Mouse (Mus musculus) forebrain, embryonic 12.5 days (tissue): ENCODE data around the gene Thbs3. TPM values are rescaled to one million over a fixed set of nuclear protein-coding genes. Genes with fewer than 3 reads are reported as not detected.

Source experiments
- ATAC-seq: fragments of 200-750 bp; cut with Nextera tagmentation; 2 replicates; pipeline ENCODE4 v1.8.0; 2017; ENCODE audit warnings: moderate TSS enrichment; ENCODE audit not compliant: low FRiP score
- H3K27ac ChIP-seq: fragments of 300-500 bp; sonication (generic); 2 replicates; pipeline ENCODE4 v1.5.1; 2016; ENCODE audit warnings: mild to moderate bottlenecking
- H3K27me3 ChIP-seq: fragments of 300-500 bp; sonication (generic); 2 replicates; pipeline ENCODE4 v1.6.1; 2016; ENCODE audit warnings: mild to moderate bottlenecking
- H3K36me3 ChIP-seq: fragments of 300-500 bp; sonication (generic); replicated peaks from 2 replicates; pipeline ENCODE4 v1.6.1; 2016; ENCODE audit warnings: mild to moderate bottlenecking
- H3K4me1 ChIP-seq: fragments of 300-500 bp; sonication (generic); 2 replicates; pipeline ENCODE4 v1.6.1; 2016
- H3K4me2 ChIP-seq: fragments of 300-500 bp; sonication (generic); 2 replicates; pipeline ENCODE4 v1.6.1; 2016; ENCODE audit warnings: mild to moderate bottlenecking, moderate library complexity
- H3K4me3 ChIP-seq: fragments of 300-500 bp; sonication (generic); replicated peaks from 2 replicates; pipeline ENCODE4 v1.5.1; 2016; ENCODE audit warnings: mild to moderate bottlenecking
- H3K9ac ChIP-seq: fragments of 300-500 bp; sonication (generic); 2 replicates; pipeline ENCODE4 v1.6.1; 2016; ENCODE audit warnings: mild to moderate bottlenecking
- H3K9me3 ChIP-seq: fragments of 300-500 bp; sonication (generic); 2 replicates; pipeline ENCODE4 v1.6.1; 2016
- WGBS: fragments of 180-500 bp; shearing (Covaris S2); methylation state at CpG from one replicate; pipeline ENCODE4 v1.1.7; 2016; 5-methylcytosine and 5-hydroxymethylcytosine counted together
- polyA plus RNA-seq: library from polyadenylated mRNA; unstranded; fragments of >200 nt; fragmentation: Nextera tagmentation; extraction: Ambion mirVana; gene quantifications from 2 replicates; pipeline ENCODE4 v1.2.1, GENCODE M21; 2016

Gene Thbs3
- 95.1 and 97.9 TPM in 2 replicates for polyA plus RNA-seq

DNA sequence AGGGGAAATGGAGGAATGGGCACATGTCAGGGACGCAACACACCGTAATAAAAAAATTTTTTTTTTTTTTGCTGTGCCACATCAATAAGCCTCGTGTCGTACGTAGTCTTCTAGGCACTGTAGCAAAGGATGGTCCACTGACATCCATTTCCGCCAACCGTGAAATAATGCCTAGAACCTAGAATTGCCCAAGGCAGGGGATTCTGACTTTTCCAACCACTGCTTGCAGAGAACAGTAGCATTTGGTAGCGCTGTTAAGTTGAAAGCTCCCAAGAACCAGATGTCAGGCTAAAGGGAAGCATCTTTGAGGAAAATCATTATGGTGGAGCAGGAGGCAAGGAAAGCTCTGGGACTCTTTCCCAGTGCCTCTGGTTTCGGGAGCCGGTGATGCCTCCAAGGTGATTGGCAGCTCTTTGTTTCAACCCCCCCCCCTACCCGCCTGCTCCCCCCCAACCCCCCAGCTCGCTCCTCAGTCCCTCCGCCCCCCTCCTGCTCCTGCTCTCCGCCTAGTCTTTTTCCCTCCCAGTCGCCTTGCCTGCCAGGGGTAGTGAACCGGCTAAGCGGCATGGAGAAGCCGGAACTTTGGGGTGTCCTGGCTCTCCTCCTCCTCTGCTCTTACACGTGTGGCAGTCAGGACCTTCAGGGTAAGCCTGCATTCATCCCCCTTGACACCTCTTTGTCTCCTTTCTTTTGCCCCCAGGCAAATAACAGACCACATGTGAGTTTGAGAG, at the start of gene Thbs3:
TSS of gene Thbs3 (plus strand) at position 500 of the 731 bp plus-strand sequence.
- peak within 1 kb of the TSS; percentile 76 for H3K4me2 ChIP-seq
- no peaks in the 10 kb centered on the region for H3K9me3 ChIP-seq
- H3K27ac ChIP-seq, result peak within 1 kb of the TSS; percentile 100
- WGBS, result 1% methylated on average over 19 of the region's 19 CpGs
- peaks cover 23% of the 10 kb centered on the region for H3K36me3 ChIP-seq
- H3K4me1 ChIP-seq, result peaks cover 63% of the 10 kb centered on the region
- H3K4me3 ChIP-seq, result peak within 1 kb of the TSS; percentile 80
- ATAC-seq, result peak; percentile 8; the same call in 1 of the 2 replicates
- no peaks in the 10 kb centered on the region for H3K27me3 ChIP-seq
- peak within 1 kb of the TSS; percentile 77 for H3K9ac ChIP-seq

DNA sequence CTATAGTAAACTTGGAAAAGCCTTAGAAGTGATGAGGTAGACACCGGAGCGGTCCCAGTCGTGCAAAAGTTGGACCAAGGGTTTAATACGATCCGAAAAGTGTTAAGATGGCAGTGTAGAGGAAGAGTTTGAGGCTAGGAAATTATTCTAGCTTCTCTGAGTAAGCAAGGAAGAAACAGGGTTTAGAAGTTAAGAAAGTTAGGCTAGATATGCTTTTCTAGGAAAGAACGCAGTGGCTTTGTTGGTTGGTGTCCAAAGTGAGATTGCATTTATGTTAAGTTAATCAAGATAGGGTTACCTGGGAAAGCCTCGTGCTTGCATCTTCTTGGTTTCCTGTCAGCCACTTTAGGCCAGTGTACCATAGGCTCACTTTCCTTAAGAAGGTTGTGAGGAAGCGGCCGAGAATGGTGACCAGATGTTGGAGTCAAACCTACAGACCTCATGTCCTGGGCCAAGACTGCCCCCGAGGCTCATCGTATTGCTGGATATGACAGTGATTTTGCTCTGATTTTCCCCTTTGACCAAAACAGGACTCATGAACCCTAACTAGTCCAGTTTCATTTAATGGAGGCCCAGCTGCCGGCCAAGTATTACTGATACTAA, 49.6 kb upstream of the Thbs3 start:
- H3K27ac ChIP-seq, result peak overlapping the region; percentile 96
- peak overlapping the region; percentile 97 for H3K9ac ChIP-seq
- H3K27me3 ChIP-seq, result no peaks in the 10 kb centered on the region
- 24% methylated on average over 12 of the region's 12 CpGs for WGBS
- peaks cover 38% of the 10 kb centered on the region for H3K36me3 ChIP-seq
- no peak for ATAC-seq
- peak overlapping the region; percentile 74 for H3K4me2 ChIP-seq
- no peaks in the 10 kb centered on the region for H3K9me3 ChIP-seq
- peak overlapping the region; percentile 97 for H3K4me3 ChIP-seq
- H3K4me1 ChIP-seq, result peaks cover 29% of the 10 kb centered on the region

DNA sequence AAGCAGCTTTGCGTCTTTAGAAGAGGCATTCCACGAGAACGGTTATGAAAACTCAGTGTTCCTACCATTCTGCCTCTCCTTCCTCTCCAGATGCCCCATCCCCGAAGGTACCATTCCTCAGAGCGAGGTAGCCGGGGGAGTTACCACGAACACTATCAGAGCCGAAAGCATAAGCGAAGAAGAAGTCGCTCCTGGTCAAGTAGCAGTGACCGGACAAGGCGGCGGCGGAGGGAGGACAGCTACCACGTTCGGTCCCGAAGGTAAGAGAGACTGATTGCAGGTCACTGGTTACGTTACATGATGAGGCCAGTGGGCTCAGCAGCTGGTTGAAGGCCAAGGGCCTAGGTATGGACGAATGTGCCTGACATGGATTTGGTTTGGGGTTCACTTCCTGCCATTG, 48.0 kb upstream of the Thbs3 start:
- Histone ChIP-seq H3K36me3 (peaks cover 52% of the 10 kb centered on the region), H3K27me3 (no peaks in the 10 kb centered on the region), H3K4me1 (peaks cover 28% of the 10 kb centered on the region), H3K9ac (no peak overlapping the region), H3K9me3 (no peaks in the 10 kb centered on the region), H3K4me2 (no peak overlapping the region), H3K27ac (no peak overlapping the region), H3K4me3 (no peak overlapping the region)
- no peak for ATAC-seq
- WGBS, result 94% methylated on average over 19 of the region's 19 CpGs

DNA sequence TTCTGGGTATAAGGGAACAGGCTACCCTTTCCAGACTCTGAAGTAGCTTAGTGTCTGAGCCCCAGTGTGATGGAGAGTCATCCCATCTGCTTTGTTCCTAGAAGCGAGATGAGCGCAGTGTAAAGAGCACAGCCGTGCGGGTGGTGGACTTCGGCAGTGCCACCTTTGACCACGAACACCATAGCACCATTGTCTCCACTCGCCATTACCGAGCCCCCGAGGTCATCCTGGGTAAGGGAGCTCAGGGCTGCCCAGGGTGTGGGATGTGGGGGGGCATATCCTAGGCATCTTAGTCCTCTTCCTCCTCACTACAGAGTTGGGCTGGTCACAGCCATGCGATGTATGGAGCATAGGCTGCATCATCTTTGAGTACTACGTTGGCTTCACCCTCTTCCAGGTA, 40.1 kb upstream of the Thbs3 start:
- peaks cover 18% of the 10 kb centered on the region for H3K4me1 ChIP-seq
- H3K9me3 ChIP-seq, result no peaks in the 10 kb centered on the region
- no peak for ATAC-seq
- H3K27ac ChIP-seq, result no peak overlapping the region
- 93% methylated on average over 11 of the region's 11 CpGs for WGBS
- H3K4me3 ChIP-seq, result no peak overlapping the region
- no peaks in the 10 kb centered on the region for H3K27me3 ChIP-seq
- H3K4me2 ChIP-seq, result no peak overlapping the region
- peaks cover 77% of the 10 kb centered on the region for H3K36me3 ChIP-seq
- H3K9ac ChIP-seq, result no peak overlapping the region

DNA sequence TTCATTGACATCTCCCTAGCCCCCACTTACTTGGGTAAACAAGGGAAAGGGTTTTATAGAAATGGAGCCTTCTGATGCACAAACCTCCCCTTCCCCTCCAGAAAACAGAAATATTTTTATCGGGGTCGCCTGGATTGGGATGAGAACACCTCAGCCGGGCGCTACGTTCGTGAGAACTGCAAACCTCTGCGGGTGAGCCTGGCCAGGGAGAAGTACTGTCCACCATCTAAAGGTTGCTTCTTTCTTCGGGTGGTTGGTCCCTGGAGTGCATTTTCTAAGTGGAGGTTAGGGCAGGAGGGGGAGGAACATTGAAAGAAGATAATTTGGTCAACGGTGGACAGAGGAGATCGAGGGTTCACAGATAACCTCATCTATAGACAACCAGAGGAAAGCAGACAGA, 39.4 kb upstream of the Thbs3 start:
- H3K36me3 ChIP-seq, result peaks cover 77% of the 10 kb centered on the region
- H3K4me3 ChIP-seq, result no peak overlapping the region
- no peak overlapping the region for H3K9ac ChIP-seq
- H3K4me2 ChIP-seq, result no peak overlapping the region
- 96% methylated on average over 10 of the region's 10 CpGs for WGBS
- H3K4me1 ChIP-seq, result peaks cover 18% of the 10 kb centered on the region
- no peak overlapping the region for H3K27ac ChIP-seq
- H3K27me3 ChIP-seq, result no peaks in the 10 kb centered on the region
- ATAC-seq, result no peak
- H3K9me3 ChIP-seq, result no peaks in the 10 kb centered on the region

DNA sequence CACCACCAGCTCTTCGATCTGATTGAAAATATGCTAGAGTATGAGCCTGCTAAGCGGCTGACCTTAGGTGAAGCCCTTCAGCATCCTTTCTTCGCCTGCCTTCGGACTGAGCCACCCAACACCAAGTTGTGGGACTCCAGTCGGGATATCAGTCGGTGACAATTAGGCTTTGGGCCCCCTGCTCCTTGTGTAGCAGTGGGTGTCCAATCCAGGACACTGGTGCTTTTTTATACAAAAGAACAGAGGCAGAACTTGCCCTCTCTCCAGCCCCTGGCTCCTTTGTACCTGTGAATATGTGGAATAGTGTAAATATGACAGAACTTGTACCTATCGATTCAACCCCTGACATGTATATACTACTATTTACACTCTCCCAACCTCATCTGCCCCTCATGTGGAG, 38.6 kb upstream of the Thbs3 start:
- H3K4me3 ChIP-seq, result no peak overlapping the region

DNA sequence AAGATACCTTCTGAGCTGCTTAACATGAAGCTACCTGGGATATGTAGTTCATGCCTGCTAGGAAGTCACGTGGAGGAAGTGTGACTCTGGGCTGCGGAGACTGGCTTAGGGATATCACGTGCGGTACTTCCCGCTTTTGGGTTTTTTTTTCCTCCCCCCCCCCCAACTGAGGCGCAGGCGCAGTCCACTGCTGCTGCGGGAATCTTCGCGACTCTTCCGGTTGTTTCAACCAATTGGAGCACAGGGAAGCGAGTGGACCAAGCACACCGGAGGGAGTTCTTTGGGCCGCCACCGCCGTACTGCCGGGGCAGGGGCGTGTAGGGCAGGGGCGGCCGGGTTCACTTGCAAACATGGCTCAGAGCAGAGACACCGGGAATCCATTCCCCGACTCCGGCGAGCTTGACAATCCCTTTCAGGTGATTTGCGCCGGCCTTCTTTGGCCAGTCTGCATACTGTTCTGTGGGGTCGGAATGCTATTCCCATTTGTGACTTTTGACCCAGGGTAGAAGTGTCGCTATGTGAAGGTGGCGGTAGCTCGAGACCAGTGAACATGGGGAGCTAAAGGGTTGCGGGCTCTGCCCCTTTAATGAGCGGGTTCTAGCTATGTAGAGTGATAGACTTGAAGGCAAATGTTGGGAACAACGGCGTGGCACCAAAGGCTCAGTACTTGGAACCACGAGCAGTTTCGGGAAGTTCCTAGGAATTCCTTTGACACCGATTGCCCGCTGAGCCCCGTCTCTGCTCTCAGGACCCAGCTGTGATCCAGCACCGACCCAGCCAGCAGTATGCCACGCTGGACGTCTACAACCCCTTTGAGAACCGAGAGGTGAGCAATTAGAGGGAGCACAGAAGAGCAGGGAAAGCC, 37.5 kb upstream of the Thbs3 start, which contains the start of gene Scamp3:
TSS of gene Scamp3 (plus strand) at position 232 of the 865 bp plus-strand sequence.
- Histone ChIP-seq H3K27ac (peak within 1 kb of the TSS; percentile 67), H3K36me3 (peaks cover 79% of the 10 kb centered on the region), H3K4me3 (peak within 1 kb of the TSS; percentile 73), H3K9ac (peak within 1 kb of the TSS; percentile 78), H3K9me3 (no peaks in the 10 kb centered on the region), H3K27me3 (no peaks in the 10 kb centered on the region), H3K4me2 (peak within 1 kb of the TSS; percentile 93), H3K4me1 (peaks cover 22% of the 10 kb centered on the region)
- peak; percentile 95 for ATAC-seq
- WGBS, result under 1% methylated on average over 43 of the region's 43 CpGs

More for the DNA sequence above, 38.6 kb upstream of the Thbs3 start:
- H3K9me3 ChIP-seq, result no peaks in the 10 kb centered on the region
- H3K4me2 ChIP-seq, result peak overlapping the region; percentile 19; the same call in 1 of the 2 replicates
- H3K9ac ChIP-seq, result no peak overlapping the region
- 83% methylated on average over 7 of the region's 7 CpGs for WGBS
- H3K27ac ChIP-seq, result no peak overlapping the region
- no peak for ATAC-seq
- no peaks in the 10 kb centered on the region for H3K27me3 ChIP-seq
- H3K4me1 ChIP-seq, result peaks cover 18% of the 10 kb centered on the region
- peaks cover 78% of the 10 kb centered on the region for H3K36me3 ChIP-seq

DNA sequence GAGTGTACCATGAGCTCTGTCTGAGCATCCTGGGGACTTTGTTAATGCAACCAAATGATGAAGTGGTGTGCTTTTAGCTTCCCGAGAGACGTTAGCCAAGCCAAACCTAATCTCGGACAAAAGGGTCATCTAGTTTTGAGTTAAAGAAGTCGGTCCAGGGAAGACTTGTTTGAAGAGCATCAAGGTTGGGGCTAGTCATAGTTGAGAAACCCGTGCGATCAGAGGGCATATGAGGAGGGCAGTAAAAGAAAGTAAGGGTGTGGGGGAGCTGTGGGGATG, 36.9 kb upstream of the Thbs3 start:
- Histone ChIP-seq H3K9ac (peak overlapping the region; percentile 78), H3K9me3 (no peaks in the 10 kb centered on the region), H3K27ac (no peak overlapping the region), H3K4me2 (peak overlapping the region; percentile 93), H3K4me3 (peak overlapping the region; percentile 73), H3K36me3 (peaks cover 75% of the 10 kb centered on the region), H3K27me3 (no peaks in the 10 kb centered on the region), H3K4me1 (peaks cover 25% of the 10 kb centered on the region)
- 11% methylated on average over 6 of the region's 6 CpGs for WGBS
- ATAC-seq, result no peak

DNA sequence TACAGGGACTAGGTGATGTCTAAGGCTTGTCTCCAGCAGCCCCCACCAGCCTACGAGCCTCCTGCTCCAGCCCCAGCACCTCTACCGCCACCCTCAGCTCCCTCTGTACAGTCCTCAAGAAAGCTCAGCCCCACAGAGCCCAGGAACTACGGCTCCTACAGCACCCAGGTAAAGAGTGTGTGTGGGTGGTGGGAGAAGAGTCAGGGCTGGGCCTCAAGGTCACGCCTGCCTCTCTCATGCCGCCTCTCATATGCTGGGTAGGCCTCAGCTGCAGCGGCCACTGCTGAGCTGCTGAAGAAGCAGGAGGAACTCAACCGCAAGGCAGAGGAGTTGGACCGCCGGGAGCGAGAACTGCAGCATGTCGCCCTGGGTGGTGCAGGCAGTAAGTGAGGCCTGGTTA, 35.9 kb upstream of the Thbs3 start:
- H3K36me3 ChIP-seq, result peaks cover 65% of the 10 kb centered on the region
- ATAC-seq, result no peak
- no peaks in the 10 kb centered on the region for H3K27me3 ChIP-seq
- no peaks in the 10 kb centered on the region for H3K9me3 ChIP-seq
- WGBS, result 94% methylated on average over 11 of the region's 11 CpGs
- H3K9ac ChIP-seq, result no peak overlapping the region
- H3K27ac ChIP-seq, result no peak overlapping the region
- peaks cover 33% of the 10 kb centered on the region for H3K4me1 ChIP-seq
- H3K4me2 ChIP-seq, result no peak overlapping the region
- no peak overlapping the region for H3K4me3 ChIP-seq

DNA sequence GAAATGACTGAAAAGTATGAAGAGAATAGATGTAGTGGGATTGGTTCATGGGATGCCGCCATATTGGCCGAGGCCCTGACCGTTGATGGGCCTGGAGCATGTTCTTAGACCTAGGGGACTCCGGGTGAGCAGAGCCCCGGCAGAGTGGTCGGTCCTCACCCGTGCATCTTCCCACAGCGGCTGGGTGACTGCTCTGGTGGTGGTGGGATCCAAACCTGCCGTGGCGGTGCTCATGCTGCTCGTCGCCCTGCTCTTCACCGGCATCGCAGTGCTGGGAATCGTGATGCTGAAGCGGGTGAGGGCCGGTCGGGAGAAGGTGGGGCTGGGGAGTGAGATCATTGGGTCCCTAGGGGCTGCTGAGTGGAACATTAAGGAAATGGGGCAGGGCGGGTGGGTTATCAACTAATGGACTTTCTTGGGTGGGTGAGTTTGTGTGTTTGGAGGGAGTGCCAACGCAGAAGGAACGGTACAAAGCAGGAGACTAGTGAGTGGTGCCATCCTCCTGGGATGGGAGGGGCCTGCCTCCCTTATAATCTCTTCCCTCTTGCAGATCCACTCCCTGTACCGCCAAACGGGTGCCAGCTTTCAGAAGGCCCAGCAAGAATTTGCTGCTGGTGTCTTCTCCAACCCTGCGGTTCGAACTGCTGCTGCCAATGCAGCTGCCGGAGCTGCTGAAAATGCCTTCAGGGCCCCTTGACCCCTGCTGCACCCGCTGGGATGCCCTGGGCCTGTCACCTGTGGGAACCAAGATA, 33.1 kb upstream of the Thbs3 start:
- WGBS, result 92% methylated on average over 27 of the region's 27 CpGs
- Histone ChIP-seq H3K4me3 (0 out of 2 replicates have a peak overlapping the region, but pooled peaks have one; percentile 4), H3K9ac (no peak overlapping the region), H3K27ac (no peak overlapping the region), H3K9me3 (no peaks in the 10 kb centered on the region), H3K36me3 (peaks cover 40% of the 10 kb centered on the region), H3K27me3 (no peaks in the 10 kb centered on the region), H3K4me1 (peaks cover 51% of the 10 kb centered on the region), H3K4me2 (no peak overlapping the region)
- no peak for ATAC-seq

DNA sequence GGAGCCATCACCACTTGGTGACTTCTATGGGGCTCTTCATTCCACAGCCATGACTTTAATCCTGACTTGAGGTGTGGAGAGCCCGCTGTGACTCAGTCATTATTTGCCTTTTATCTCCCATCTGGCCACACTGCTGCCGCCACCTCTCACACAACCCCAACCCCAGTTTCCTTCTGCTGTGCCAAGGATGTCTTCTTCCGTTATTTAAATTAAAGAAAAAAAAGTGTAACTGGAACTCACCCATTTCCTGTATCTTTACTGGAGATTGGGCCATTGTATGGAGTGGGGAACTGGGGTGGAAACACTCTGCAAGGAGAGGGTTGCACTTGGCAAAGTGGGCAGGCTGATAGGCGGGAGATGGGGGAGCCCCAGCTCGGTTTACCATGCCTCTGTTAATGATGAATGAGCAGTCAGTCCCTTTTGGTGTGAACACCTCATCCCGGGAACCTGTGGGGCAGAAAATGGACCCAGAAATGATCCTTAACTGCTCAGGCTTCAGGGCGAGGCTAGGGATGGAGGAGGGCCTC, 32.4 kb upstream of the Thbs3 start:
- peaks cover 40% of the 10 kb centered on the region for H3K36me3 ChIP-seq
- H3K27me3 ChIP-seq, result peaks cover 4% of the 10 kb centered on the region; the same call in 1 of the 2 replicates
- H3K4me3 ChIP-seq, result peak overlapping the region; percentile 59
- WGBS, result 55% methylated on average over 7 of the region's 7 CpGs
- H3K9ac ChIP-seq, result 0 out of 2 replicates have a peak overlapping the region, but pooled peaks have one; percentile 90
- peak overlapping the region; percentile 81 for H3K4me2 ChIP-seq
- H3K9me3 ChIP-seq, result no peaks in the 10 kb centered on the region
- peak overlapping the region; percentile 86 for H3K27ac ChIP-seq
- peaks cover 56% of the 10 kb centered on the region for H3K4me1 ChIP-seq
- peak; percentile 33 for ATAC-seq
